Mouse (Mus musculus): Measurements from ENCODE around the gene 4921507P07Rik.

GRCm38 (mm10) chr6:50560776-50561175 is 35.7 kb downstream of the 4921507P07Rik start:
- no peak for TF ChIP-seq CTCF (IDR thresholded peaks at IDR 0.05; ENCODE audit: control insufficient read depth, insufficient read depth, low read length)
- no peak for TF ChIP-seq POLR2A (IDR thresholded peaks at IDR 0.05; ENCODE audit: borderline replicate concordance, control insufficient read depth, low read depth, low read length)

Data from bone marrow, adult 2 months (tissue).